Mouse (Mus musculus): Measurements from ENCODE around the gene Atp5d.

Atp5d gene

DNA sequence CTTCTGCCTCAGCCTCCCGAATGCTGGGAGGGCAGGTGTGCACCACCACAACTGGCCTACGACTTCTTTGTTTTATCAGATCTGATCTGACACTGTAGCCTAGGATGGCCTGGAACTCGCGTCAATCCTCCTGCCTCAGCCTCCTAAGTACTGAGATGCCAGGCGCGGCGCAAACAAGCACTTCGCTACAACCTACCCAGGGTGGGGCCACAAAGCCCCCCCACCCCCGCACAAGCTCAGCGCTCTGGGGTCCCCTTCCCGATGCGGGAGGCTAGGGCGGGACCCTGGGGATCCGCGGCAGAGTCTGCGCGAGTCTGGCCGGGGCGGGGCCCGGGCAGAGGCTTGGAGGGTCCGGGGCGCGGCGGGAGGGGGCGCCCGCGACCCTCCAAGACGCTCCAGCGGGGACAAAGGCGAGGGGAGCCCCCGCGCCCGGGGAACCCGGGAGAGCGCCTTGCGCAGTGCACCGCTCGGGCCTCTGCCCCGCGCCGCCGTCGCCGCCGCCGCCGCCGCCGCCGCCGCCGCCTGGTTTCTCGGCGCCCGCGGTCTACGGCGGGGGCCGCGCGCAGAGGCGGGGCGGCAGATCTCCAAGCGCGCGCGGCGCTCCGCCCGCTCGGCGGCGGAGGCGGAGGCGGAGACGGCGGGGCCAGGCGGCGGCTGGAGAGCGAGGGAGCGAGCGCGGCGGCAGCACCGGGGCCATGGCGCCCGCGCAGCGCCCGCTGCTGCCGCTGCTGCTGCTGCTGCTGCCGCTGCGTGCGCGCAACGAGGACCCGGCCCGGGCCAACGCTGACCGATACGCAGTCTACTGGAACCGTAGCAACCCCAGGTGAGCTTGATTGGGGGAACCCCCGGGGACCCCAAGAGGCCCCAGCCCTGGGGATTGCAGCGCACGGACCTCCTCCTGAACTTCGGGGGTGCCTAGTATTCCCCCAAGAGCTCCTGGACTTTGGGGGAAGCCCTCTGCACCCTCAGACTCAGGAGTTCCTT, 40.9 kb downstream of the Atp5d start, which contains the start of gene Efna2:
Gene Efna2 (plus strand): TSS at position 415 of the 984 bp plus-strand sequence.
- no peak for DNase-seq (ENCODE audit: extremely low read depth, low read depth, low spot score)

DNA sequence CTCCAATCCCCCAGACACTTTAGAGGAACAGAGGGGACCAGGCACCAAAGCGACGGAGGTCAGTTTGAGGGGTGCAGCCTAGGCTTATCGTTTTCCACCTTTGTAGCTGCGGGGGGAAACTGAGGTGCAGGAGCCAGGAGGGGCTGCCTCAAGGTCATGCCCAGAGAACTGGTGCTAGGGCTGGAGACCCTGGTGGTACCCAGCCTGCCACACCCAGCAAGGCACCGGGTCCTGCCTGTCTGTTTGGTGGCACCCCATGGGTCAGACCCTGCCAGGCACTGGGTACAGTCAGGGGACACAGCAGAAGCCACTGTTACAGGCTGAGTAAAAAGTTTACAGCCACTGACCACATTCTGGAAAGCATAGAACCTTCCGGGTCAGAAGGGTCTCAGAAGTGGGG, 41.9 kb downstream of the Atp5d start:
- DNase-seq (ENCODE audit: extremely low read depth, low read depth, low spot score) = no peak

DNA sequence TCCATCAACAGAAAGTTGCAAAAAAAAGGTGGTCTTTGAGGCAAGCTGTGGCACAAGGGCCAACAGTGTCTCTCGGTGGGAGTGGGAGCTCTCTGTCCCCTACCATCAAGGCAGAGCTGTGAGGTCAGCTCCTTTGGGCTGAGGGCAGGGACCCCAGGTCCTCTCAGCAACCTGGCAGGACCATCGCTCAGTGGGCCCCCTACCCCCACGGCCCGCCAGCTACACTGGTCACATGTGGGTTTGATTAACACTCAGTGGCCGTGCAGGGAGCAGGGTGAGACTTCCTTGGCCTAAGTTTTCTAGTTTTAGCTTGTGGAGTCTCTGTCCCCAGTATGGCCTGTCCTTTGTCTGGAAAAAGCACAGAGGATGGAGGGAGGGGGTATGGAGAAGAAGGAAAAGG, 42.4 kb downstream of the Atp5d start:
- no peak for DNase-seq (ENCODE audit: extremely low read depth, low read depth, low spot score)

DNA sequence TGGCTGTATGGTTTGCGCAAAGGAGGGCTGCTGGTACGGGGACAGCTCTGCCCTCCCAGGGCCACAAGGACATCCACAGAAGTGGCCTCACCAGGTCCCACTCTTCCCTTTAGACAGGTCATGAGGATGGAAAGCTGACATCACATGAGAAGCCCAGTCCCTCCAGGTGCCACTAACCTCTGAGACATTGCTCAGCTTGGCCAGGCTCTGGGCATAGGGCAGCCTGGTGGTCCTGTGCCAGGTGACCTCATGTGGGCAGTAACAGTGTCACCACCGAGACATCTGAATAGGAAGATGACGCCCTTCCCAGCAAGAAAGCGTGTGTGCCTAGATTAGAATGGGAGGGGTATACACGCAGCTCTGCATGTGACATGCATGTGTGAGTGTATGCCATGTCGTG, 44.1 kb downstream of the Atp5d start:
- no peak for DNase-seq (ENCODE audit: extremely low read depth, low read depth, low spot score)

DNA sequence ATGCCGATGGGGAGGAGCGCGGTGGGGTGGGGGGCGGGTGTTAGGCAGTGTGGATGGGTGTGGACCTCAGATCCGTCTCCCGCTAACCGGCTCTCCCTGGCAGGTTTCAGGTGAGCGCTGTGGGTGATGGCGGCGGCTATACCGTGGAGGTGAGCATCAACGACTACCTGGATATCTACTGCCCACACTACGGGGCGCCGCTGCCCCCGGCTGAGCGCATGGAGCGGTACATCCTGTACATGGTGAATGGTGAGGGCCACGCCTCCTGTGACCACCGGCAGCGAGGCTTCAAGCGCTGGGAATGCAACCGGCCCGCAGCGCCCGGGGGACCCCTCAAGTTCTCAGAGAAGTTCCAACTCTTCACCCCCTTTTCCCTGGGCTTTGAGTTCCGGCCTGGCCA, 48.2 kb downstream of the Atp5d start:
- no peak for DNase-seq (ENCODE audit: extremely low read depth, low read depth, low spot score)

DNA sequence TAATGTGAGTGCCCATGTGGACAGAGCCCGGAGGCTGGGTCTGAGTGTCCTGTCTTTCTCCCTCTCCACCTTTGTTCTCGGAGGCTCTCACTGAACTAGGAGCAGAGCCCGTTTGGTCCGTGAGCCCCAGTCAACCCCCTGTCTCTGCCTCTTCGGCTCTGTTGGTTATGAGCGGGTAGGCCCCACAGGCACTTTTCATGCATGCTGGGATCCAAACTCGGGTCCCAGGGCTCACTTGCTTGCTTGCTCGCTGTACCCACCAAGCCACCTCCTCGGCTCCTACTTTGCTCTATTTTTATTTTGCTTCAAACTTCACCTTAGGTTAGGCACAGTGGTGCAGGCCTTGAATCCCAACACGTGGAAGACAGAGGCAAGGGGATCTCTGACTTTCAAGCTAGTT, 49.3 kb downstream of the Atp5d start:
- DNase-seq (ENCODE audit: extremely low read depth, low read depth, low spot score) = no peak

DNA sequence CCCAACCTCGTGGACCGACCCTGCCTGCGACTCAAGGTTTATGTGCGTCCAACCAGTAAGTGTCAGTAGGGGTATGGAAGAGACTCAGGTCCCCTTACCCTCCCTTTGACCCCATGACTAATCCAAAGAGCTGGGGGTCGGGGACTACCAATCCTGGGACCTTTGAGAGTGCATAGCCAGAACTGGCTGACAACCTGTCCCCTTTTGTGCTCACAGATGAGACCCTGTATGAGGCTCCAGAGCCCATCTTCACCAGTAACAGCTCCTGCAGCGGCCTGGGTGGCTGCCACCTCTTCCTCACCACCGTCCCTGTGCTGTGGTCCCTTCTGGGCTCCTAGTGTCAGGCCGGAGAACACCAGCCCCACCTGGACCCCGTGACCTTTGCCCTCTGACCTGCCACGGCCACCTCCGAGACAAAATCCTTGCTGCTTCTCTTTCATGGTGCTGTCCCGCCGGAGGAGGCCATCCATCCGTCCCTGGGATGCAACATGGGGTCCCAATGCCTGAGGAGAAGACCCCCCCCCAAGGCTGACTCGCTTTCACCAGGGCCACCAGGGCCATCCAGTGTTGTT, 50.1 kb downstream of the Atp5d start:
- DNase-seq (ENCODE audit: extremely low read depth, low read depth, low spot score) = no peak

DNA sequence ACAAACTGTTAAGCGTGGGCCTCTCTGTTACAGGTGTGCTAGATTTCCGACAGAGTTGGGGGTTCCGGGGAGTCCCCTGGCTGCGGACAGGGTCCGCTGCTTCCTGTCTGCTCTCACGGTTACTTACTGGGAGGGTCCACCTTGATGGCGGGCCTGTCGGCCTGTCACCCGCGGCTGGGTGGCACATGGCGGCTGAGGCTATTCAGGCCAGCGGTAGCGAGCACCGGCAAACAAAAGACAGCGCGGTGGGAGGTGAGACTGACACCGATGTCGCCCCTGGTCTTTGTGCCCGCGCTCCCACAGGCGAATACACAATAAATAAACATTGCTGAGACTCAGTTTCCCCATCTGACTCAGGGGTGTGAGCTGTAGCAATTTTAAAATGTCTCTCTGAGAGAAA, 51.6 kb downstream of the Atp5d start:
- DNase-seq (ENCODE audit: extremely low read depth, low read depth, low spot score) = no peak

DNA sequence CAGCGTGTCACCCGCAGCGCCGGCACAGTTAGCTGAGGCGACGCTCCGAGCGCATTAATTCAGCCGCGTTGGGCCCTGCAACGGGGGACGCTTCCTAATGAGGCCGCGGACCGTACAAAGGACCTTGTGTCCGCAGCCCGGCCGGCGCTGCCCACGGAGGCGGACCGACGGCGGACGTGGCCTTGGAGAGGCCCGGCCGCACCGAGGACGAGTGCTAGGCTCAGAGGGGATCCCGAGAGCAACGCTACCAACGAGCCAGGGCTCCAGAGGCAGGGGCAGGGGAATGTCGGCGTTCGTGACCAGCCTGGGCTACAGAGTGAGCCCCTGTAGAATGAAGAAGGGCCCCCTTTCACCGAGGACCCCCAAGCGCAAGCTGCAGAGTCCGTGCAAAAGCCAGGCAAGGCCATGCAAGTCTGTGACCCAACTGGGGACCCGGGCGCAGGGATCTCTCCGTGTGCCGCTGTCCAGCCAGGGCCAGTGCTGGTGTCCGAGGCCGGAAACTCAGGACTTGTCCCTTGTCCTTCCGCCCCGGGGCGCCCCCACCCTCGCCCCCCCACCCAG, 52.1 kb downstream of the Atp5d start:
- no peak for DNase-seq (ENCODE audit: extremely low read depth, low read depth, low spot score)

DNA sequence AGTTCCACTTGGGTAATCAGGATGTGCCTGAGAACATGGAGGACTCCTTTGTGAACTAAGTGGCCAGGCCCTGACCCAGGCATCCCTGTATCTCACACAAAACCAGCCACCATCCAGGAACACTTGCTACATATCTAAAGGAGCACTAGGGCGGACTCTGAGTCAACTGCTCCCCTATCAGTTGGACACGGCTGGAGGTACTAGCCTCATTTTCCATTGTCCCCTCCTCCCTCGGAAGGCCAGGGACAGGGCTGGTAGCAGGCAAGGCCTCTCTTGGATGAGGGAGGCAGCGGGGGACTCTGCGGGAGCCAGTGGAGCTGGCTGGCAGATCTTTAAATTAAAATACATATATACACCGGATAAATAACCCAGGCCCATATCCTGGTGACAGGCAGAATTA, 55.5 kb downstream of the Atp5d start:
- no peak for DNase-seq (ENCODE audit: extremely low read depth, low read depth, low spot score)

DNA sequence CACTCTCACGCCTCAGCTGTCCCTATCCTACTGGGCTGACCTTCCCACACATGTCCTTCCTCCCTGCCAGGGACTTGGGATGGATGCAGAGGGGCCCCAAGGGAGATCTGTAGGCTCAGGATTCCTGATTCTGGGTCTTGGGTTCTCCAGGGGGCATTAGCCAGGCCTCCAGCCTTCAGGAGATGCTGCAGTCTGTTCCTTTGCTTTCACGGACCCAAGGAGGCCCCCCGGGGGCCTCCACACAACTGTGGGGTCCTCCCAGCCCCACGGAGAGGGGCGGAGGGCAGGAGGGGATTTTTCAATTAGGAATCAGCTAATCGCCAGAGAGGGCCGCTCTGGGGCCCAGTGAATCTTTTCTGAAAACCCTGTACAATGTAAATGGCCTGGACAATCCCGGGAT, 56.0 kb downstream of the Atp5d start:
- no peak for DNase-seq (ENCODE audit: extremely low read depth, low read depth, low spot score)

Data from fat pad, adult 2 months (tissue).